Mouse (Mus musculus) stomach, postnatal 0 days (tissue): Measurements from ENCODE around the gene Dock2. TPM values are rescaled to one million over a fixed set of nuclear protein-coding genes. Genes with fewer than 3 reads are reported as not detected.
"Not testable (repeated sequence)": the region's sequence is repeated elsewhere in the genome, so short reads cannot be mapped to it uniquely, and the experiment has no call there.

Experiments
- ATAC-seq: fragments of 200-750 bp; cut with Nextera tagmentation; 2 replicates; pipeline ENCODE4 v1.8.0; 2017; ENCODE audit not compliant: low FRiP score, low TSS enrichment
- DNase-seq: peaks from one replicate; pipeline ENCODE4 v3.0.0-alpha.2; 2016; ENCODE audit warnings: low spot score
- H3K27ac ChIP-seq: fragments of 300-500 bp; sonication (generic); replicated peaks from 2 replicates; pipeline ENCODE4 v1.5.1; 2014; ENCODE audit warnings: mild to moderate bottlenecking, control low read depth
- H3K27me3 ChIP-seq: fragments of 300-500 bp; sonication (generic); 2 replicates; pipeline ENCODE4 v1.6.1; 2014; ENCODE audit warnings: low read length; ENCODE audit not compliant: control insufficient read depth, insufficient read depth
- H3K36me3 ChIP-seq: fragments of 300-500 bp; sonication (generic); 2 replicates; pipeline ENCODE4 v1.6.1; 2014; ENCODE audit warnings: low read length, mixed read lengths; ENCODE audit not compliant: control insufficient read depth, insufficient read depth
- H3K4me1 ChIP-seq: fragments of 300-500 bp; sonication (generic); replicated peaks from 2 replicates; pipeline ENCODE4 v1.6.1; 2014; ENCODE audit warnings: antibody characterized with exemption; ENCODE audit not compliant: control insufficient read depth, insufficient read depth
- H3K4me2 ChIP-seq: fragments of 300-500 bp; sonication (generic); replicated peaks from 2 replicates; pipeline ENCODE4 v1.6.1; 2014; ENCODE audit warnings: low read depth, mild to moderate bottlenecking, control low read depth, moderate library complexity
- H3K4me3 ChIP-seq: fragments of 300-500 bp; sonication (generic); 2 replicates; pipeline ENCODE4 v1.5.1; 2014; ENCODE audit warnings: low read depth, low read length, control low read depth
- H3K9ac ChIP-seq: fragments of 300-500 bp; sonication (generic); 2 replicates; pipeline ENCODE4 v1.6.1; 2014; ENCODE audit warnings: mild to moderate bottlenecking, low read length, control low read depth, mixed read lengths
- H3K9me3 ChIP-seq: fragments of 300-500 bp; sonication (generic); 2 replicates; pipeline ENCODE4 v1.6.1; 2016; ENCODE audit warnings: low read length; ENCODE audit not compliant: control insufficient read depth
- CTCF ChIP-seq: IDR thresholded peaks from 2 replicates; pipeline ENCODE4 v1.5.1; 2016; ENCODE audit warnings: antibody characterized with exemption, low read depth, mild to moderate bottlenecking, moderate library complexity
- EP300 ChIP-seq: optimal IDR thresholded peaks from 2 replicates; pipeline ENCODE3; 2016; ENCODE audit warnings: antibody characterized with exemption
- whole genome bisulfite sequencing: fragments of 180-500 bp; shearing (Covaris S2); extraction: QIAGEN DNeasy Blood & Tissue Kit; methylation state at CpG from one replicate; pipeline ENCODE4 v1.1.7; 2014; 5-methylcytosine and 5-hydroxymethylcytosine counted together
- polyA plus RNA-seq: library from polyadenylated mRNA; unstranded; fragments of >200 nt; fragmentation: Nextera tagmentation; extraction: Ambion mirVana; gene quantifications from 2 replicates; pipeline ENCODE4 v1.2.1, GENCODE M21; 2015

Gene Dock2
- polyA plus RNA-seq, 1 experiment from 2014 or later, result 1.0 TPM

DNA sequence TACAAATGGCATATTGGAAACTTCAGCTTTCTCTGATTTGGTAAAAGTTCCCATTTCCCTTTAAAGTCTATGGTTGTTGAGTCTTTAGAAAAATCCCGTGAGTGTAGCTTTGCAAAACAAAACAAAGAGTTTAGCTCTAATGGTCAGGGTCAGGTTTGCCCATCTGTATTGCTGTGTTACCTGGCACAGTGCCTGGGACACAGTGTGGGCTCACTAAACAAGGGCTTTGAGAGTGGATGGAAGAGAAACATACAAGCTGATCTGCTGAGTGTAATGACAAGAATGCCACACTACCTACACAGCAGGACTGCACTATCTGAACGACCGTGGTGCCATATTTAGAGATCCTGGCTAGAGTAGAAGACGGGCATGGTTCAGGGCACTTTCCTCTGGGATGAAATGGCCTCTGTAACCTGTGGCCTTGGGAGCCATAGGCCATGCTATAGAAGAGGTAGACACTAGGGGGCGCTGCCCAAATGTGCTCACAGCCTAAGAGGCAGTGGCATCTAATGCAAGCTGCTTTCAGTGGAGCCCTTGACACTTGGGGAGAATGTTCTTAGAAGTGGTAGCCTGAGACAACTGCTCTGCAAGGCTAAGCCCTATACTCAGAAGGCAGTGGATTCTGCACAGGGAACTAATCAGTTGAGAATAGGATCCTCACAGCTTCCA is 547.5 kb downstream of the Dock2 start:
- no peaks in the 10 kb centered on the region for H3K9me3 ChIP-seq
- H3K27ac ChIP-seq, result no peak overlapping the region
- 42% methylated on average over 5 of the region's 5 CpGs for WGBS
- H3K9ac ChIP-seq, result no peak overlapping the region
- no peak for DNase-seq
- H3K4me1 ChIP-seq, result no peaks in the 10 kb centered on the region
- H3K27me3 ChIP-seq, result no peaks in the 10 kb centered on the region
- TF ChIP-seq CTCF (peak; percentile 66), EP300 (no peak)
- H3K4me2 ChIP-seq, result no peak overlapping the region
- no peaks in the 10 kb centered on the region for H3K36me3 ChIP-seq
- ATAC-seq, result no peak
- H3K4me3 ChIP-seq, result no peak overlapping the region

DNA sequence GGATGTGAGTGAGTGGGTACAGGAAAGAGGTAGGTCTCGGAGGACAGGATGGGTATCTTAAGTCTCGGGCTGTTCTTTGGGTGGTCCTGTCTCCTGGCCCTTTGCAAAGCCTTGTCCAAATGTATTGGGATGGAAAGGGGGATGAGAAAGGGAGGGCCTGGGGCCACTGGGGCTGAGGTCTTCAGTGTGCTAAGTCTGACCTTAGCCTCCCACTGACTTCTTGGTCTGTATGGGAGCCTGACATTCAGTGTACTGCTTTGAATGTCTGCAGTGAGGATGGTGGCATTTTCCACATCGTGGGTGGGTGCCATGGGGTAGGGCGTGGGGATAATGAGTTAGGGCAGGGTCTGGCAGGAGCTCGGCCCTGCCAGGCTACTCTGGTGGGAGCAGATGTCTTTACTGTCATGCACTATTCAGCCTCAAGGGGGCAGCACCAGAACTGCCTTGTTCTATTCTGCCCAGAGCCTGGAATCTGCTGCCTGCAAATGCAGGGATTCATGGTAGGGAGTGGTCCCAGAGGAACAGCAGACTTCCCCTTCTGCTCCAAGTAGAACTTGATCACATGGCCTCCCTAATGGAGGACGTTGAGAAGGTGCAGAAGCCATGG is 554.8 kb downstream of the Dock2 start:
- H3K27ac ChIP-seq, result no peak overlapping the region
- WGBS, result 35% methylated on average over 6 of the region's 6 CpGs
- no peaks in the 10 kb centered on the region for H3K36me3 ChIP-seq
- H3K4me2 ChIP-seq, result no peak overlapping the region
- TF ChIP-seq EP300, result no peak
- TF ChIP-seq CTCF, result peak; percentile 81
- DNase-seq (peak; percentile 57), ATAC-seq (peak; percentile 54)
- H3K4me3 ChIP-seq, result no peak overlapping the region
- no peak overlapping the region for H3K9ac ChIP-seq
- no peaks in the 10 kb centered on the region for H3K27me3 ChIP-seq
- H3K9me3 ChIP-seq, result no peaks in the 10 kb centered on the region
- no peaks in the 10 kb centered on the region for H3K4me1 ChIP-seq

GRCm38 (mm10) chr11:34227180-34227579 is 556.5 kb downstream of the Dock2 start:
- no peaks in the 10 kb centered on the region for H3K4me1 ChIP-seq
- no peaks in the 10 kb centered on the region for H3K27me3 ChIP-seq
- H3K4me3 ChIP-seq, result no peak overlapping the region
- ATAC-seq (no peak), DNase-seq (no peak)
- H3K36me3 ChIP-seq, result no peaks in the 10 kb centered on the region
- 25% methylated on average over 1 of the region's 1 CpGs for WGBS
- H3K9ac ChIP-seq, result no peak overlapping the region
- no peaks in the 10 kb centered on the region for H3K9me3 ChIP-seq
- H3K27ac ChIP-seq, result no peak overlapping the region
- no peak overlapping the region for H3K4me2 ChIP-seq
- no peak for TF ChIP-seq EP300
- peak; percentile 62 for TF ChIP-seq CTCF

- not testable (repeated sequence) for H3K4me1 ChIP-seq, H3K27me3 ChIP-seq, H3K36me3 ChIP-seq, H3K27ac ChIP-seq, ATAC-seq, H3K4me2 ChIP-seq, DNase-seq, H3K9me3 ChIP-seq, H3K9ac ChIP-seq, H3K4me3 ChIP-seq
- 91% methylated on average over 4 of the region's 4 CpGs for WGBS
These were observed 563.1 kb downstream of the Dock2 start for GRCm38 (mm10) chr11:34220596-34220995.

- H3K4me3 ChIP-seq, result no peak overlapping the region
- ATAC-seq, result no peak
- no peak overlapping the region for H3K4me2 ChIP-seq
- no peaks in the 10 kb centered on the region for H3K9me3 ChIP-seq
- H3K27ac ChIP-seq, result no peak overlapping the region
- no peaks in the 10 kb centered on the region for H3K27me3 ChIP-seq
- peak; percentile 55 for DNase-seq
- no peaks in the 10 kb centered on the region for H3K36me3 ChIP-seq
- TF ChIP-seq EP300 (no peak), CTCF (peak; percentile 80)
- no peaks in the 10 kb centered on the region for H3K4me1 ChIP-seq
- WGBS, result 21% methylated on average over 5 of the region's 5 CpGs
- no peak overlapping the region for H3K9ac ChIP-seq
These were observed 570.8 kb downstream of the Dock2 start for GRCm38 (mm10) chr11:34212853-34213252.

DNA sequence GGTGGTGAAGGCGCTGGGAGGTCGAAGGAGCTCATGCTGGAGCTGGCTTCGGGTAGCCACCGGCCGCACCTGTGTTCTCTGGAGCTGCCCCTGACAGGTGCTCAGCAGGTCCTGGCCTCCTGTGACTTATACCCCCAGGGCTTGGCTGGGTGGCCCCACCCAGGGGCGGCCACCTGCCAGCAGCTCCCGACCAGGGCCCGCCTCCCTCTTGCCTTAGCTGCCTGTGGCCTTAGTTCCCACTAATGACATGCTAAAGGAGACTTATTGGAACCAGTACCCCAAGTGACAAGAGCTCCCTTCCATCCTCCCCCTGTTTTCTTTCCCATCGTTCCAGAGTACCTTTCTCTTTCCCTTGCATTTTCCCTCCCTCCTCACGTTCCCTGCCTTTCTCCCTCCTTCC is 575.7 kb downstream of the Dock2 start, which contains the start of gene Foxi1:
Gene Foxi1 (minus strand): TSS at position 101 of the 400 bp plus-strand sequence.
- Histone ChIP-seq H3K36me3 (no peaks in the 10 kb centered on the region), H3K27ac (no peak within 1 kb of the TSS), H3K9me3 (no peaks in the 10 kb centered on the region), H3K4me3 (no peak within 1 kb of the TSS), H3K27me3 (no peaks in the 10 kb centered on the region), H3K4me2 (no peak within 1 kb of the TSS), H3K9ac (no peak within 1 kb of the TSS), H3K4me1 (no peaks in the 10 kb centered on the region)
- 67% methylated on average over 10 of the region's 10 CpGs for WGBS
- no peak for DNase-seq
- ATAC-seq, result no peak
- no peak for TF ChIP-seq EP300
- no peak for TF ChIP-seq CTCF
